Mouse (Mus musculus): Measurements from ENCODE around the gene Pgp. TPM values are rescaled to one million over a fixed set of nuclear protein-coding genes. Genes with fewer than 3 reads are reported as not detected.

Gene Pgp
- polyA plus RNA-seq, 1 experiment from 2014 or later: 64.1 TPM

GRCm38 (mm10) chr17:24469336-24469909, 769 bp upstream of the Pgp start:
- Histone ChIP-seq H3K4me2 (ENCODE audit: low read depth, severe bottlenecking) (peak overlapping the region; percentile 98), H3K4me1 (ENCODE audit: control insufficient read depth, insufficient read depth, low read length) (peaks cover 12% of the 10 kb centered on the region), H3K36me3 (ENCODE audit: control insufficient read depth, insufficient read depth, low read length) (peaks cover 5% of the 10 kb centered on the region; the same call in 1 of the 2 replicates), H3K9me3 (ENCODE audit: control insufficient read depth, low read length) (no peaks in the 10 kb centered on the region), H3K27ac (replicated peaks; ENCODE audit: low read depth, low read length) (0 out of 2 replicates have a peak overlapping the region, but pooled peaks have one; percentile 49), H3K27me3 (ENCODE audit: control insufficient read depth, insufficient read depth, low read length) (no peaks in the 10 kb centered on the region), H3K4me3 (ENCODE audit: low read depth, low read length) (peak overlapping the region; percentile 65), H3K9ac (ENCODE audit: low read length) (peak overlapping the region; percentile 73; the same call in 1 of the 2 replicates)
- 15% methylated on average over 7 of the region's 7 CpGs for WGBS
- DNase-seq (ENCODE audit: low spot score) (no peak), ATAC-seq (ENCODE audit: insufficient number of reproducible peaks, low FRiP score, low TSS enrichment, low read depth) (no peak)

- H3K27ac ChIP-seq (replicated peaks; ENCODE audit: low read depth, low read length): peak overlapping the region; percentile 31; the same call in 1 of the 2 replicates
- peak overlapping the region; percentile 65 for H3K4me3 ChIP-seq (ENCODE audit: low read depth, low read length)
- H3K9me3 ChIP-seq (ENCODE audit: control insufficient read depth, low read length): no peaks in the 10 kb centered on the region
- ATAC-seq (ENCODE audit: insufficient number of reproducible peaks, low FRiP score, low TSS enrichment, low read depth): peak; percentile 28
- H3K4me2 ChIP-seq (ENCODE audit: low read depth, severe bottlenecking): peak overlapping the region; percentile 98
- peaks cover 13% of the 10 kb centered on the region for H3K36me3 ChIP-seq (ENCODE audit: control insufficient read depth, insufficient read depth, low read length)
- peak overlapping the region; percentile 73 for H3K9ac ChIP-seq (ENCODE audit: low read length)
- WGBS: 2% methylated on average over 68 of the region's 68 CpGs
- peak; percentile 49 for DNase-seq (ENCODE audit: low spot score)
- H3K27me3 ChIP-seq (ENCODE audit: control insufficient read depth, insufficient read depth, low read length): no peaks in the 10 kb centered on the region
- H3K4me1 ChIP-seq (ENCODE audit: control insufficient read depth, insufficient read depth, low read length): peaks cover 12% of the 10 kb centered on the region
Measured at GRCm38 (mm10) chr17:24470701-24471527, 722 bp downstream of the Pgp start.

GRCm38 (mm10) chr17:24472512-24472911, 2.3 kb downstream of the Pgp start:
- 89% methylated on average over 4 of the region's 4 CpGs for WGBS
- H3K36me3 ChIP-seq (ENCODE audit: control insufficient read depth, insufficient read depth, low read length): peaks cover 21% of the 10 kb centered on the region
- peak overlapping the region; percentile 98; the same call in 1 of the 2 replicates for H3K4me2 ChIP-seq (ENCODE audit: low read depth, severe bottlenecking)
- DNase-seq (ENCODE audit: low spot score): no peak
- peaks cover 12% of the 10 kb centered on the region for H3K4me1 ChIP-seq (ENCODE audit: control insufficient read depth, insufficient read depth, low read length)
- no peak for ATAC-seq (ENCODE audit: insufficient number of reproducible peaks, low FRiP score, low TSS enrichment, low read depth)
- H3K4me3 ChIP-seq (ENCODE audit: low read depth, low read length): no peak overlapping the region
- H3K9ac ChIP-seq (ENCODE audit: low read length): no peak overlapping the region
- H3K9me3 ChIP-seq (ENCODE audit: control insufficient read depth, low read length): no peaks in the 10 kb centered on the region
- no peak overlapping the region for H3K27ac ChIP-seq (replicated peaks; ENCODE audit: low read depth, low read length)
- H3K27me3 ChIP-seq (ENCODE audit: control insufficient read depth, insufficient read depth, low read length): no peaks in the 10 kb centered on the region

GRCm38 (mm10) chr17:24473612-24474275, 3.6 kb downstream of the Pgp start, which contains the start of gene Bricd5:
Bricd5 (plus strand) TSS chr17:24473884.
- Histone ChIP-seq H3K4me2 (ENCODE audit: low read depth, severe bottlenecking) (no peak within 1 kb of the TSS), H3K4me3 (ENCODE audit: low read depth, low read length) (no peak within 1 kb of the TSS), H3K4me1 (ENCODE audit: control insufficient read depth, insufficient read depth, low read length) (peaks cover 17% of the 10 kb centered on the region), H3K9me3 (ENCODE audit: control insufficient read depth, low read length) (no peaks in the 10 kb centered on the region), H3K36me3 (ENCODE audit: control insufficient read depth, insufficient read depth, low read length) (peaks cover 21% of the 10 kb centered on the region), H3K27me3 (ENCODE audit: control insufficient read depth, insufficient read depth, low read length) (no peaks in the 10 kb centered on the region), H3K27ac (replicated peaks; ENCODE audit: low read depth, low read length) (peak within 1 kb of the TSS; percentile 26; the same call in 1 of the 2 replicates), H3K9ac (ENCODE audit: low read length) (no peak within 1 kb of the TSS)
- no peak for ATAC-seq (ENCODE audit: insufficient number of reproducible peaks, low FRiP score, low TSS enrichment, low read depth)
- no peak for DNase-seq (ENCODE audit: low spot score)
- WGBS: 88% methylated on average over 6 of the region's 6 CpGs

- Histone ChIP-seq H3K27ac (replicated peaks; ENCODE audit: low read depth, low read length) (peak overlapping the region; percentile 26; the same call in 1 of the 2 replicates), H3K4me2 (ENCODE audit: low read depth, severe bottlenecking) (no peak overlapping the region), H3K27me3 (ENCODE audit: control insufficient read depth, insufficient read depth, low read length) (no peaks in the 10 kb centered on the region), H3K36me3 (ENCODE audit: control insufficient read depth, insufficient read depth, low read length) (peaks cover 21% of the 10 kb centered on the region), H3K9ac (ENCODE audit: low read length) (no peak overlapping the region), H3K4me3 (ENCODE audit: low read depth, low read length) (no peak overlapping the region), H3K9me3 (ENCODE audit: control insufficient read depth, low read length) (no peaks in the 10 kb centered on the region), H3K4me1 (ENCODE audit: control insufficient read depth, insufficient read depth, low read length) (peaks cover 17% of the 10 kb centered on the region)
- ATAC-seq (ENCODE audit: insufficient number of reproducible peaks, low FRiP score, low TSS enrichment, low read depth) (no peak), DNase-seq (ENCODE audit: low spot score) (no peak)
- 84% methylated on average over 5 of the region's 5 CpGs for WGBS
Measured at GRCm38 (mm10) chr17:24474557-24474956, 4.4 kb downstream of the Pgp start.

- peaks cover 20% of the 10 kb centered on the region for H3K4me1 ChIP-seq (ENCODE audit: control insufficient read depth, insufficient read depth, low read length)
- H3K27me3 ChIP-seq (ENCODE audit: control insufficient read depth, insufficient read depth, low read length): no peaks in the 10 kb centered on the region
- WGBS: 91% methylated on average over 6 of the region's 6 CpGs
- H3K4me2 ChIP-seq (ENCODE audit: low read depth, severe bottlenecking): no peak overlapping the region
- no peak for DNase-seq (ENCODE audit: low spot score)
- no peak overlapping the region for H3K4me3 ChIP-seq (ENCODE audit: low read depth, low read length)
- ATAC-seq (ENCODE audit: insufficient number of reproducible peaks, low FRiP score, low TSS enrichment, low read depth): no peak
- no peak overlapping the region for H3K27ac ChIP-seq (replicated peaks; ENCODE audit: low read depth, low read length)
- H3K9me3 ChIP-seq (ENCODE audit: control insufficient read depth, low read length): no peaks in the 10 kb centered on the region
- H3K9ac ChIP-seq (ENCODE audit: low read length): no peak overlapping the region
- H3K36me3 ChIP-seq (ENCODE audit: control insufficient read depth, insufficient read depth, low read length): peaks cover 21% of the 10 kb centered on the region
Measured at GRCm38 (mm10) chr17:24475586-24475985, 5.4 kb downstream of the Pgp start.

- Histone ChIP-seq H3K4me3 (ENCODE audit: low read depth, low read length) (no peak overlapping the region), H3K4me2 (ENCODE audit: low read depth, severe bottlenecking) (no peak overlapping the region), H3K9ac (ENCODE audit: low read length) (no peak overlapping the region), H3K9me3 (ENCODE audit: control insufficient read depth, low read length) (no peaks in the 10 kb centered on the region), H3K4me1 (ENCODE audit: control insufficient read depth, insufficient read depth, low read length) (peaks cover 17% of the 10 kb centered on the region), H3K27me3 (ENCODE audit: control insufficient read depth, insufficient read depth, low read length) (no peaks in the 10 kb centered on the region), H3K27ac (replicated peaks; ENCODE audit: low read depth, low read length) (no peak overlapping the region), H3K36me3 (ENCODE audit: control insufficient read depth, insufficient read depth, low read length) (peaks cover 21% of the 10 kb centered on the region)
- DNase-seq (ENCODE audit: low spot score) (no peak), ATAC-seq (ENCODE audit: insufficient number of reproducible peaks, low FRiP score, low TSS enrichment, low read depth) (no peak)
- 90% methylated on average over 10 of the region's 10 CpGs for whole genome bisulfite sequencing
Measured at GRCm38 (mm10) chr17:24476022-24476776, 6.0 kb downstream of the Pgp start.
